Mouse (Mus musculus) CH12.LX (cell line): Measurements from ENCODE around the gene Rptor. TPM values are rescaled to one million over a fixed set of nuclear protein-coding genes. Genes with fewer than 3 reads are reported as not detected.

Experiments
- DNase-seq: peaks from one replicate; pipeline ENCODE4 v3.0.0-alpha.2; 2013; ENCODE audit errors: extremely low read depth
- H3K27ac ChIP-seq: 2 replicates; pipeline ENCODE4 v1.5.1; 2012; ENCODE audit warnings: low read depth, mild to moderate bottlenecking, control low read depth, moderate library complexity; ENCODE audit not compliant: insufficient read depth
- H3K27me3 ChIP-seq: replicated peaks from 2 replicates; pipeline ENCODE3; 2012; ENCODE audit warnings: inconsistent platforms
- H3K36me3 ChIP-seq, 2 experiments: replicated peaks in 1 of 2; 2 replicates each; pipeline versions ENCODE3 to v1.6.1; 2012; ENCODE audit warnings: inconsistent platforms in 1 of 2, low read length in 1 of 2, mild to moderate bottlenecking in 1 of 2, mixed read lengths in 1 of 2, moderate library complexity in 1 of 2; ENCODE audit not compliant: control insufficient read depth in 1 of 2, insufficient read depth in 1 of 2
- H3K4me1 ChIP-seq, 2 experiments: 2 replicates each; pipeline ENCODE4 v1.6.1; 2012; ENCODE audit warnings: inconsistent platforms in 1 of 2, moderate library complexity in 1 of 2; ENCODE audit not compliant: insufficient read depth in 2 of 2, control insufficient read depth in 1 of 2
- H3K4me2 ChIP-seq: 2 replicates; pipeline ENCODE4 v1.6.1; 2012; ENCODE audit warnings: low read depth, mild to moderate bottlenecking, control low read depth; ENCODE audit not compliant: poor library complexity, insufficient read depth, severe bottlenecking
- H3K4me3 ChIP-seq, 3 experiments: fragments of 150-350 bp in 1 of 3; sonication (generic) in 1 of 3; replicated peaks in 1 of 3; 2 replicates each; pipeline versions ENCODE3 to v1.5.1; 2011 to 2012; ENCODE audit warnings: low read depth in 2 of 3, low read length in 2 of 3, mild to moderate bottlenecking in 2 of 3, moderate library complexity in 2 of 3, control low read depth in 1 of 3, improper control_type of control experiment in 1 of 3, inconsistent platforms in 1 of 3, mixed read lengths in 1 of 3; ENCODE audit not compliant: poor library complexity in 1 of 3
- H3K79me2 ChIP-seq: replicated peaks from 2 replicates; pipeline ENCODE4 v1.6.1; 2012; ENCODE audit warnings: mild to moderate bottlenecking, moderate library complexity; ENCODE audit not compliant: control insufficient read depth, poor library complexity, insufficient read depth, severe bottlenecking; ENCODE audit errors: extremely low read depth
- H3K9ac ChIP-seq: 2 replicates; pipeline ENCODE4 v1.6.1; 2012; ENCODE audit warnings: low read depth, mild to moderate bottlenecking, control low read depth, moderate library complexity; ENCODE audit not compliant: insufficient read depth
- H3K9me3 ChIP-seq: replicated peaks from 2 replicates; pipeline ENCODE3; 2012; ENCODE audit warnings: low read length, inconsistent platforms, mixed read lengths
- BHLHE40 ChIP-seq: IDR thresholded peaks from 2 replicates; pipeline ENCODE4 v1.6.1; 2011; ENCODE audit warnings: mild to moderate bottlenecking, low read depth, low read length, improper control_type of control experiment
- CHD1 ChIP-seq: IDR thresholded peaks from 2 replicates; pipeline ENCODE4 v1.6.1; 2012; ENCODE audit warnings: low read depth, low read length, improper control_type of control experiment, inconsistent platforms
- CHD2 ChIP-seq: IDR thresholded peaks from 2 replicates; pipeline ENCODE4 v1.6.1; 2011; ENCODE audit warnings: low read length, improper control_type of control experiment
- CTCF ChIP-seq, 2 experiments: IDR thresholded peaks in 1 of 2; conservative IDR thresholded peaks in 1 of 2; 2 replicates each; pipeline ENCODE4 v1.5.1; 2011 to 2012; ENCODE audit warnings: low read depth in 2 of 2, low read length in 2 of 2, improper control_type of control experiment in 1 of 2, inconsistent platforms in 1 of 2, mild to moderate bottlenecking in 1 of 2, moderate library complexity in 1 of 2
- E2F4 ChIP-seq: IDR thresholded peaks from 2 replicates; pipeline ENCODE4 v1.6.1; 2011; ENCODE audit warnings: low read depth, low read length, improper control_type of control experiment; ENCODE audit not compliant: insufficient replicate concordance
- ELF1 ChIP-seq: IDR thresholded peaks from 2 replicates; pipeline ENCODE4 v1.6.1; 2014; ENCODE audit warnings: low read depth, mild to moderate bottlenecking, inconsistent platforms, low read length, improper control_type of control experiment
- EP300 ChIP-seq: IDR thresholded peaks from 2 replicates; pipeline ENCODE4 v1.6.1; 2011; ENCODE audit warnings: low read length, improper control_type of control experiment
- ETS1 ChIP-seq: conservative IDR thresholded peaks from 2 replicates; pipeline ENCODE4 v1.6.1; 2012; ENCODE audit warnings: low read depth, mild to moderate bottlenecking, inconsistent platforms, low read length, improper control_type of control experiment, moderate library complexity
- GABPA ChIP-seq: IDR thresholded peaks from 2 replicates; pipeline ENCODE4 v1.6.1; 2012; ENCODE audit warnings: low read depth, low read length, improper control_type of control experiment, inconsistent platforms; ENCODE audit not compliant: insufficient replicate concordance
- HCFC1 ChIP-seq: IDR thresholded peaks from 2 replicates; pipeline ENCODE4 v1.6.1; 2012; ENCODE audit warnings: low read depth, mild to moderate bottlenecking, inconsistent platforms, low read length, improper control_type of control experiment
- IRF4 ChIP-seq: IDR thresholded peaks from 2 replicates; pipeline ENCODE4 v1.6.1; 2014; ENCODE audit warnings: low read depth, mild to moderate bottlenecking, inconsistent platforms, low read length, improper control_type of control experiment
- JUN ChIP-seq: IDR thresholded peaks from 2 replicates; pipeline ENCODE4 v1.6.1; 2011; ENCODE audit warnings: low read depth, mild to moderate bottlenecking, low read length, improper control_type of control experiment, moderate library complexity; ENCODE audit not compliant: insufficient read depth
- KAT2A ChIP-seq: IDR thresholded peaks from 2 replicates; pipeline ENCODE4 v1.6.1; 2012; ENCODE audit warnings: low read length, improper control_type of control experiment, inconsistent platforms; ENCODE audit not compliant: insufficient replicate concordance
- MAFK ChIP-seq: IDR thresholded peaks from 2 replicates; pipeline ENCODE4 v1.6.1; 2011; ENCODE audit warnings: low read length, improper control_type of control experiment; ENCODE audit not compliant: insufficient replicate concordance
- MAX ChIP-seq: IDR thresholded peaks from 2 replicates; pipeline ENCODE4 v1.6.1; 2011; ENCODE audit warnings: low read length, improper control_type of control experiment
- MAZ ChIP-seq: IDR thresholded peaks from 2 replicates; pipeline ENCODE4 v1.6.1; 2012; ENCODE audit warnings: low read depth, mild to moderate bottlenecking, inconsistent platforms, low read length, improper control_type of control experiment, moderate library complexity
- MXI1 ChIP-seq: IDR thresholded peaks from 2 replicates; pipeline ENCODE4 v1.6.1; 2011; ENCODE audit warnings: mild to moderate bottlenecking, low read depth, low read length, improper control_type of control experiment
- NELFE ChIP-seq: IDR thresholded peaks from 2 replicates; pipeline ENCODE4 v1.6.1; 2011; ENCODE audit warnings: low read depth, low read length, improper control_type of control experiment
- NRF1 ChIP-seq: IDR thresholded peaks from 2 replicates; pipeline ENCODE4 v1.6.1; 2014; ENCODE audit warnings: low read depth, mild to moderate bottlenecking, inconsistent platforms, low read length, improper control_type of control experiment, moderate library complexity
- PAX5 ChIP-seq: IDR thresholded peaks from 2 replicates; pipeline ENCODE4 v1.6.1; 2012; ENCODE audit warnings: low read length, inconsistent platforms, mixed read lengths
- POLR2A ChIP-seq: IDR thresholded peaks from 2 replicates; pipeline ENCODE4 v1.6.1; 2011; ENCODE audit warnings: low read depth, mild to moderate bottlenecking, improper control_type of control experiment, low read length
- POLR2AphosphoS2 ChIP-seq: IDR thresholded peaks from 2 replicates; pipeline ENCODE4 v1.6.1; 2011; ENCODE audit warnings: low read depth, low read length, improper control_type of control experiment
- RAD21 ChIP-seq: IDR thresholded peaks from 2 replicates; pipeline ENCODE4 v1.6.1; 2011; ENCODE audit warnings: low read depth, mild to moderate bottlenecking, low read length, improper control_type of control experiment, moderate library complexity
- RCOR1 ChIP-seq: conservative IDR thresholded peaks from 2 replicates; pipeline ENCODE4 v1.6.1; 2012; ENCODE audit warnings: low read depth, mild to moderate bottlenecking, inconsistent platforms, low read length, improper control_type of control experiment
- SIN3A ChIP-seq: IDR thresholded peaks from 2 replicates; pipeline ENCODE4 v1.6.1; 2012; ENCODE audit warnings: low read length, improper control_type of control experiment, inconsistent platforms
- SMC3 ChIP-seq: IDR thresholded peaks from 2 replicates; pipeline ENCODE4 v1.6.1; 2011; ENCODE audit warnings: low read depth, low read length, improper control_type of control experiment
- TBP ChIP-seq: conservative IDR thresholded peaks from 2 replicates; pipeline ENCODE4 v1.6.1; 2011; ENCODE audit warnings: low read depth, low read length, improper control_type of control experiment
- TCF12 ChIP-seq: IDR thresholded peaks from 2 replicates; pipeline ENCODE4 v1.6.1; 2014; ENCODE audit warnings: low read depth, mild to moderate bottlenecking, inconsistent platforms, low read length, improper control_type of control experiment
- UBTF ChIP-seq: IDR thresholded peaks from 2 replicates; pipeline ENCODE4 v1.6.1; 2012; ENCODE audit warnings: low read depth, mild to moderate bottlenecking, inconsistent platforms, low read length, improper control_type of control experiment, moderate library complexity
- USF1 ChIP-seq: IDR thresholded peaks from 2 replicates; pipeline ENCODE4 v1.6.1; 2014; ENCODE audit warnings: low read depth, mild to moderate bottlenecking, inconsistent platforms, low read length, improper control_type of control experiment
- USF2 ChIP-seq: conservative IDR thresholded peaks from 2 replicates; pipeline ENCODE4 v1.6.1; 2011; ENCODE audit warnings: low read depth, low read length, improper control_type of control experiment
- ZC3H11A ChIP-seq: IDR thresholded peaks from 2 replicates; pipeline ENCODE4 v1.6.1; 2012; ENCODE audit warnings: low read depth, mild to moderate bottlenecking, inconsistent platforms, low read length, improper control_type of control experiment
- ZKSCAN1 ChIP-seq: IDR thresholded peaks from 2 replicates; pipeline ENCODE4 v1.6.1; 2012; ENCODE audit warnings: low read depth, inconsistent platforms, low read length, improper control_type of control experiment, borderline replicate concordance
- ZNF384 ChIP-seq: IDR thresholded peaks from 2 replicates; pipeline ENCODE4 v1.6.1; 2012; ENCODE audit warnings: low read depth, low read length, improper control_type of control experiment, inconsistent platforms
- dilution Hi-C: fragments of 300-500 bp; cut with MboI; formaldehyde crosslinking; loops from 2 replicates; pipeline ENCODE4 v1.14.3; 2020; ENCODE audit warnings: low sequenced_read_pairs; ENCODE audit not compliant: extremely low pct_unique_long_range_greater_than_20kb, extremely low pct_ligation_motif_present
- in situ Hi-C: fragments of 300-500 bp; cut with MboI; formaldehyde crosslinking; loops from 3 replicates; pipeline ENCODE4 v1.14.3; 2019; ENCODE audit warnings: low sequenced_read_pairs, low pct_ligation_motif_present, low pct_unique_long_range_greater_than_20kb, mixed read lengths
- polyA plus RNA-seq: library from polyadenylated mRNA; unstranded; fragments of >175 nt; gene quantifications from 2 replicates; pipeline ENCODE4 v1.2.1, GENCODE M21; 2012; ENCODE audit warnings: low read depth; ENCODE audit not compliant: insufficient read length
- total RNA-seq, 2 experiments: library from RNA; depleted of rRNA; stranded (reverse); fragments of 300-350 nt in 1 of 2; fragments of >200 nt in 1 of 2; gene quantifications; 2 replicates each; pipeline ENCODE4 v1.2.3; 2012 to 2014

Gene Rptor
- total and polyA plus RNA-seq, 3 experiments = 10.3 to 33.1 (median 26.7) TPM

DNA sequence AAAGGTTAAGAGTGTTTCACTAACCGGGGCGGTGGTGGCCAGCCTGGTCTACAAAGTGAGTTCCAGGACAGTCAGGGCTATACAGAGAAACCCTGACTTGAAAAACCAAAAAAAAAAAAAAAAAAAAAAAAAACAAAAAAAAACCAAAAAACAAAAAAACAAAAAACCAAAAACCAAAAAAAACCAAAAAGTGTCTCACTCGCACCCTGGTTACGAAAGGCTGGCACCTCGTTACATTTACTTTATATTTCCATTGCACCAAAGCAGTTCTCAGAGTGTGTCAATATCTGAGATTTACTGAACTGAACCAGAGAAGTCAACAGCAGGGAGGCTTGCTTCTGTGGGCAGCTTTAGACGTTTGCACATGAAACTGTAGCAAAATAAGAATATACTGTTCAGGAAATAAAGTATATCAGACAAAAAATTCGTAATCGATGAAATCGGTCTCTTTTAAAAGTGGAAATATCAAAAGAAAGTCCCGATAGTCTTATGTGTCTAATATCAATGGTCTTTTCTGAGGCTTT is 466 bp upstream of the Rptor start:
- no peak for DNase-seq
- peaks cover 26% of the 10 kb centered on the region for H3K27me3 ChIP-seq
- peaks cover 0 to 17% of the 10 kb centered on the region in 2 experiments; a peak in 2 of 4 replicates for H3K4me1 ChIP-seq
- H3K4me2 ChIP-seq = peak overlapping the region; percentile 87
- peaks cover 6 to 14% of the 10 kb centered on the region in 2 experiments for H3K36me3 ChIP-seq
- in situ Hi-C loops (no loop called here), dilution Hi-C loops (no loop called here)
- H3K79me2 ChIP-seq = peaks cover 36% of the 10 kb centered on the region
- peaks cover 9% of the 10 kb centered on the region for H3K9me3 ChIP-seq
- TF ChIP-seq MAZ (no peak), UBTF (no peak), PAX5 (no peak), ELF1 (no peak), SMC3 (no peak), MAX (no peak), RAD21 (no peak), JUN (no peak), POLR2A (no peak), USF1 (no peak), ZC3H11A (no peak), TCF12 (no peak), USF2 (no peak), MXI1 (no peak), IRF4 (no peak), GABPA (no peak), TBP (no peak), NRF1 (no peak), CHD1 (peak; percentile 83; the same call in 1 of the 2 replicates), RCOR1 (no peak), ZKSCAN1 (peak; percentile 71; the same call in 1 of the 2 replicates), HCFC1 (no peak), POLR2AphosphoS2 (no peak), BHLHE40 (no peak), KAT2A (no peak), MAFK (no peak), SIN3A (no peak), EP300 (0 out of 2 replicates have a peak, but pooled peaks have one; percentile 37), ETS1 (no peak), CHD2 (no peak), ZNF384 (peak; percentile 91), E2F4 (no peak), NELFE (no peak), CTCF (conservative IDR thresholded peaks at IDR 0.05 in 1 of 2, IDR thresholded peaks at IDR 0.05 in 1 of 2; ENCODE audit: low read depth in 2 of 2, low read length in 2 of 2) (no peak)
- peak overlapping the region; percentile 54 for H3K9ac ChIP-seq
- H3K27ac ChIP-seq = no peak overlapping the region
- peak overlapping the region in 2 of 3 experiments; percentile 88 to 91 for H3K4me3 ChIP-seq
